ENCODE assay signal across 8 mouse cellular contexts in the genomic region with DNA sequence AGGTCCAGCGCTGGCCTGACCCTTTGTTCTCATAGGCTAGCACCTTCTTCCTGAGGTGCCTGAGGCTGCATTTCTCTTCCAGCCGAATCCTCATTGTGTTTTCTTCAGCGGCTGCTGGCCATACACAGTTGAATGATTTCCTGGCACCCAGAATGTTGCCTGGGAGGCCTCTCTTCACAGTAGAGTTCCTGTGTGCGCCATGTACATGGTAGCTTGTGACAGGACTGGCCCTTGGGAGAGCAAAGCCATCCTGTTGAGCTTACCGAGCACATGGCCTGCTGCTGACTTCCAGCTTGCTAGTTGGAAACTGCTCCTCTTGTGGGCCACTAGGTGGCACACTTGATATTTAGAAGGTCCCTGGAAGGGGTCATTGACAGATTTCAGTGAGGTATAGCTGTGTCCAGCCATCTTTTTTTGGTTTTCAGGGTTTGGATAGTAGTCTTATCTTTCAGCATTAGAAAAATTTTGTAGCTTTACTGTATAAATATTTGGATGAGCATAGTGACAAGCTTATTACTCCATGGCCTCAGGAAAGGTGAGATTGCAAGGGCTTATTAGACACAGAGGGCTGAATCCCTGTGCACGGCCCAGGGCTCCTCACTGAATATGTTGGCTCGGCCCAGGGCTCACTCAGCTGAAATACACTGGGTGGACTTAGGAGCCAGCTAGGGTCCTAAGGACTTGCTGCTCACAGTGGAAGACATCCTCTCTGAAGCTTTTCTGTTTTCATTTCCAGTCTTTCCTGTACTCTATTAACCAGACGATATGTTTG. TPM values are rescaled to one million over a fixed set of nuclear protein-coding genes. Genes with fewer than 3 reads are reported as not detected.
A peak's percentile ranks its signal among the peaks of the same experiment; 100 is the strongest.
DNase-seq lines count a peak whose midpoint lies in the region; ATAC-seq and TF ChIP-seq lines count a peak whose summit lies in the region.

No protein-coding gene starts in this region.

- H3K4me3 ChIP-seq in intestine, embryonic 14.5 days (ENCODE audit: low read depth, low read length), result no peak overlapping the region
- H3K4me3 ChIP-seq in intestine, embryonic 16.5 days (ENCODE audit: low read length), result no peak overlapping the region
- no peak overlapping the region for H3K4me3 ChIP-seq in G1E (ENCODE audit: low read depth, low read length)
- H3K4me3 ChIP-seq in neural tube, embryonic 13.5 days, result no peak overlapping the region

- peak; percentile 74; the same call in 1 of the 2 replicates for ATAC-seq in intestine, embryonic 14.5 days (replicated peaks; ENCODE audit: low FRiP score, low TSS enrichment, low read depth)
- no peak for ATAC-seq in intestine, embryonic 16.5 days
- ATAC-seq in G1E (ENCODE audit: extremely low read depth, insufficient number of reproducible peaks, low FRiP score, poor library complexity, severe bottlenecking), result 0 out of 2 replicates have a peak, but pooled peaks have one; percentile 8
- peak; percentile 61; the same call in 1 of the 2 replicates for ATAC-seq in neural tube, embryonic 13.5 days (ENCODE audit: low read depth)

- no peak for TF ChIP-seq CTCF in G1E (IDR thresholded peaks at IDR 0.05; ENCODE audit: low read depth, low read length)

- H3K9ac ChIP-seq in intestine, embryonic 14.5 days (ENCODE audit: low read length), result no peak overlapping the region
- H3K9ac ChIP-seq in intestine, embryonic 16.5 days (ENCODE audit: low read depth, low read length), result no peak overlapping the region
- no peak overlapping the region for H3K9ac ChIP-seq in neural tube, embryonic 13.5 days

- WGBS in intestine, embryonic 14.5 days, result 70% methylated on average over 8 of the region's 8 CpGs
- WGBS in intestine, embryonic 16.5 days, result 70% methylated on average over 8 of the region's 8 CpGs
- 66% methylated on average over 8 of the region's 8 CpGs for WGBS in neural tube, embryonic 13.5 days

- no peaks in the 10 kb centered on the region for H3K4me1 ChIP-seq in intestine, embryonic 14.5 days (replicated peaks; ENCODE audit: control insufficient read depth, insufficient read depth, low read length)
- H3K4me1 ChIP-seq in intestine, embryonic 16.5 days (ENCODE audit: control insufficient read depth, insufficient read depth, low read length), result no peaks in the 10 kb centered on the region
- H3K4me1 ChIP-seq in G1E (ENCODE audit: insufficient read depth, low read depth, low read length), result peaks cover 18% of the 10 kb centered on the region
- H3K4me1 ChIP-seq in neural tube, embryonic 13.5 days (replicated peaks), result peaks cover 10% of the 10 kb centered on the region; the same call in 1 of the 2 replicates

- peaks cover 72% of the 10 kb centered on the region for H3K36me3 ChIP-seq in intestine, embryonic 14.5 days (ENCODE audit: control insufficient read depth, insufficient read depth, low read length)
- H3K36me3 ChIP-seq in intestine, embryonic 16.5 days (ENCODE audit: control insufficient read depth, insufficient read depth, low read length), result peaks cover 28% of the 10 kb centered on the region
- H3K36me3 ChIP-seq in G1E (replicated peaks), result peaks cover 93% of the 10 kb centered on the region
- peaks cover 86% of the 10 kb centered on the region for H3K36me3 ChIP-seq in neural tube, embryonic 13.5 days

- peak; percentile 58 for DNase-seq in intestine, embryonic 14.5 days (ENCODE audit: low spot score)
- peak; percentile 63 for DNase-seq in G1E (ENCODE audit: low spot score)
- DNase-seq in cerebellum, postnatal 36 days, result peak; percentile 46 to 57
- peak; percentile 53 for DNase-seq in heart, postnatal 4 days
- peak; percentile 42 to 75 for DNase-seq in layer of hippocampus, postnatal 14 days (ENCODE audit: low spot score in 2 of 2)
- no peak for DNase-seq in gastrocnemius, postnatal 25 days

- H3K27me3 ChIP-seq in intestine, embryonic 14.5 days (replicated peaks; ENCODE audit: control insufficient read depth, insufficient read depth, low read length), result no peaks in the 10 kb centered on the region
- no peaks in the 10 kb centered on the region for H3K27me3 ChIP-seq in intestine, embryonic 16.5 days (replicated peaks; ENCODE audit: control insufficient read depth, insufficient read depth, low read length)
- no peaks in the 10 kb centered on the region for H3K27me3 ChIP-seq in G1E (ENCODE audit: insufficient read depth, low read length)
- H3K27me3 ChIP-seq in neural tube, embryonic 13.5 days, result no peaks in the 10 kb centered on the region

- H3K9me3 ChIP-seq in intestine, embryonic 14.5 days (ENCODE audit: control insufficient read depth, low read length), result no peaks in the 10 kb centered on the region
- H3K9me3 ChIP-seq in intestine, embryonic 16.5 days (ENCODE audit: control insufficient read depth, low read length), result no peaks in the 10 kb centered on the region
- no peaks in the 10 kb centered on the region for H3K9me3 ChIP-seq in G1E (replicated peaks)
- no peaks in the 10 kb centered on the region for H3K9me3 ChIP-seq in neural tube, embryonic 13.5 days

- H3K27ac ChIP-seq in intestine, embryonic 14.5 days (ENCODE audit: low read depth), result no peak overlapping the region
- H3K27ac ChIP-seq in intestine, embryonic 16.5 days (ENCODE audit: low read length), result no peak overlapping the region
- H3K27ac ChIP-seq in neural tube, embryonic 13.5 days (replicated peaks), result no peak overlapping the region

- H3K4me2 ChIP-seq in intestine, embryonic 14.5 days (ENCODE audit: low read length), result no peak overlapping the region
- H3K4me2 ChIP-seq in intestine, embryonic 16.5 days (ENCODE audit: low read depth, low read length), result no peak overlapping the region
- H3K4me2 ChIP-seq in neural tube, embryonic 13.5 days, result no peak overlapping the region

RNA-seq across cellular contexts. Expression of a gene that starts 28.5 kb away (rescaled TPM):
- polyA plus RNA-seq in intestine, embryonic 14.5 days (2014; fragmentation: Nextera tagmentation; extraction: Ambion mirVana), result 36.6 and 41.1 TPM in 2 replicates
- polyA plus RNA-seq in intestine, embryonic 16.5 days (2015; fragmentation: Nextera tagmentation; extraction: Ambion mirVana), result 36.3 and 36.6 TPM in 2 replicates
- 35.7 and 43.5 TPM in 2 replicates for total RNA-seq in G1E (2014; fragmentation: Nextera tagmentation)
- 42.5 and 46.6 TPM in 2 replicates for total RNA-seq in G1E (2017)
- polyA plus RNA-seq in G1E (2012), result 49.1 and 50.7 TPM in 2 replicates
- 10 to 100 TPM in 1 of 2 experiments, 1 to 10 TPM in 1; 9.1 to 10.3 TPM for total RNA-seq in heart, postnatal 4 days (2021)
- total RNA-seq in layer of hippocampus, postnatal 14 days (2021), result 10 to 100 TPM; 27.1 to 43.0 TPM
- 59.9 and 60.1 TPM in 2 replicates for polyA plus RNA-seq in neural tube, embryonic 13.5 days (2015; fragmentation: Nextera tagmentation; extraction: Ambion mirVana)
- 10 to 100 TPM; 11.3 to 13.9 TPM for total RNA-seq in gastrocnemius, postnatal 25 days (2021)

RNA-seq across cellular contexts. Expression of a gene that starts 33.3 kb away (rescaled TPM):
- not detected in 2 replicates for polyA plus RNA-seq in intestine, embryonic 14.5 days (2014; fragmentation: Nextera tagmentation; extraction: Ambion mirVana)
- 0.31 and 0.70 TPM in 2 replicates for polyA plus RNA-seq in intestine, embryonic 16.5 days (2015; fragmentation: Nextera tagmentation; extraction: Ambion mirVana)
- 0.68 and 1.4 TPM in 2 replicates for total RNA-seq in G1E (2014; fragmentation: Nextera tagmentation)
- total RNA-seq in G1E (2017), result 0.16 TPM in 1 of 2 replicates, not detected in the other
- 0.41 and 0.57 TPM in 2 replicates for polyA plus RNA-seq in G1E (2012)
- not detected for total RNA-seq in heart, postnatal 4 days (2021)
- total RNA-seq in layer of hippocampus, postnatal 14 days (2021), result not detected
- polyA plus RNA-seq in neural tube, embryonic 13.5 days (2015; fragmentation: Nextera tagmentation; extraction: Ambion mirVana), result 0.23 and 0.31 TPM in 2 replicates
- not detected for total RNA-seq in gastrocnemius, postnatal 25 days (2021)
